Mouse (Mus musculus): ENCODE data around the gene Ywhaq. TPM values are rescaled to one million over a fixed set of nuclear protein-coding genes. Genes with fewer than 3 reads are reported as not detected.

Ywhaq gene
- total RNA-seq, 4 experiments from 2014 or later: 368 to 434 (median 402) TPM

Other genes with a start within 250 kb of the Ywhaq start
- 10 to 100 TPM; 52.8 to 65.1 (median 60.1) TPM for gene Cpsf3, start 132.2 kb downstream of the Ywhaq start, total RNA-seq (2022)
- 10 to 100 TPM; 42.6 to 50.0 (median 43.9) TPM for gene Itgb1bp1, start 131.4 kb downstream of the Ywhaq start, total RNA-seq (2022)
- 10 to 100 TPM; 13.1 to 16.8 (median 15.0) TPM for gene Iah1, start 101.2 kb downstream of the Ywhaq start, total RNA-seq (2022)
- 10 to 100 TPM; 14.5 to 18.1 (median 16.6) TPM for gene Adam17, start 44.0 kb downstream of the Ywhaq start, total RNA-seq (2022)